Mouse (Mus musculus) heart, embryonic 10.5 days (tissue): Measurements from ENCODE around the gene Hs3st3a1. TPM values are rescaled to one million over a fixed set of nuclear protein-coding genes. Genes with fewer than 3 reads are reported as not detected.
A peak's percentile ranks its signal among the peaks of the same experiment; 100 is the strongest.

Experiments used
- DNase-seq: peaks from one replicate; pipeline ENCODE4 v3.0.0-alpha.2; 2017; ENCODE audit warnings: low spot score
- H3K27ac ChIP-seq: fragments of 300-500 bp; sonication (generic); 2 replicates; pipeline ENCODE4 v1.5.1; 2016; ENCODE audit warnings: mild to moderate bottlenecking
- H3K27me3 ChIP-seq: fragments of 300-500 bp; sonication (generic); 2 replicates; pipeline ENCODE4 v1.6.1; 2016; ENCODE audit warnings: mild to moderate bottlenecking; ENCODE audit not compliant: poor library complexity, insufficient read depth, severe bottlenecking
- H3K36me3 ChIP-seq: fragments of 300-500 bp; sonication (generic); 2 replicates; pipeline ENCODE4 v1.6.1; 2016; ENCODE audit warnings: mild to moderate bottlenecking, moderate library complexity
- H3K4me1 ChIP-seq: fragments of 300-500 bp; sonication (generic); 2 replicates; pipeline ENCODE4 v1.6.1; 2016; ENCODE audit warnings: mild to moderate bottlenecking
- H3K4me3 ChIP-seq: fragments of 300-500 bp; sonication (generic); 2 replicates; pipeline ENCODE4 v1.5.1; 2016; ENCODE audit warnings: mild to moderate bottlenecking, moderate library complexity
- H3K9me3 ChIP-seq: fragments of 300-500 bp; sonication (generic); 2 replicates; pipeline ENCODE4 v1.6.1; 2016; ENCODE audit warnings: mild to moderate bottlenecking, moderate library complexity
- WGBS: fragments of 180-500 bp; shearing (Covaris S2); methylation state at CpG from one replicate; pipeline ENCODE4 v1.1.7; 2016; 5-methylcytosine and 5-hydroxymethylcytosine counted together
- polyA plus RNA-seq: library from polyadenylated mRNA; unstranded; fragments of >200 nt; fragmentation: Nextera tagmentation; extraction: Ambion mirVana; gene quantifications from 2 replicates; pipeline ENCODE4 v1.2.1, GENCODE M21; 2016

The Hs3st3a1 gene
- polyA plus RNA-seq, result 1.3 and 2.9 TPM in 2 replicates

DNA sequence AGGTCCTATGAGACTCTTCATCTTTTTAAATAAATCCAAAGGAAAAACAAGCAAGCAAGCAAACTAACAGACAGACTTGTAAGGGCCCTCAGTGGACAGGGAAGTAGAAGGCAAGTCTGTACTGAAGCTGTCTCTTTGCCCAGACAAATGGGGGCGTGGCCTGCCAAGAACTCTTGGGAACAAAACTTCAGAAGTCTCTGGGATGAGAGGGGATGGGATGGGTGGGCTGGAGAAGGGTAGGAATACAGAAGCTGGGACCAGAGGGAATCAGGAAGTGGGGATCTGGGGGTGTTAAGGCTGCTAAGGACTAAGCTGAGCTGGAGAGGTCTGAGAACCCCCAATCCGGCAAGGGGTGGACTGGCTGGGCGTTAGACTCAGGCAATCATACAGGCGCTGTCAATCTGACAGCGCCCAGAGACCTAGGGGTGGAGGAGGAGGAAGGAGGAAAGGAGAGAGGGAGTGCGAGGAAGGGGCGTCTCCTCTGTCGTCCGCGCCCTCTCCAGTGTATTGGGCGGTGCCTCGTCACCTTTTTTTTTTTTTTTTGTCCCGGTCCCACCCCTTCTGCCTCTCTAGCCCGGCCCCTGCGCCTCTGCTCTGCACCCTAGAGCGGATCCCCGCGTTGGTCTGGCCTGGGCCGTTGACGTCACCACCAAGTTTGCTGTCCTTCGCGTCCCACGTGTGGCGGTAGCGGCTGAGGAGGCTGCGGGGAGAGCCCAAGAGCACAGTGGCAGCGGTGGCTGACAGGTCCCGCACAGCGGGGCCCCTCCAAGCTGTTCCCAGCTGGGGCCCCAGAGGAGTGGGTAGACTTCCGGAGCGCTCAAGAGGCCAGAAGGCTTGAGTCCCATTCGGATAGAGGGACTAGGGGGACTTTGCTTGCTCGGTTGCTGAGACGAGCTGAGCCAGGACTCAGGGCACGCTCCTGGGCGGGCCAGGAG is at the start of gene Hs3st3a1:
Hs3st3a1 (plus strand) TSS at position 722 of the 935 bp plus-strand sequence.
- WGBS, result under 1% methylated on average over 33 of the region's 36 CpGs
- peak within 1 kb of the TSS; percentile 91 for H3K27ac ChIP-seq
- no peaks in the 10 kb centered on the region for H3K36me3 ChIP-seq
- no peaks in the 10 kb centered on the region for H3K9me3 ChIP-seq
- peaks cover 40% of the 10 kb centered on the region for H3K27me3 ChIP-seq
- H3K4me1 ChIP-seq, result peaks cover 19% of the 10 kb centered on the region
- peak within 1 kb of the TSS; percentile 81 for H3K4me3 ChIP-seq
- peak; percentile 89 for DNase-seq

DNA sequence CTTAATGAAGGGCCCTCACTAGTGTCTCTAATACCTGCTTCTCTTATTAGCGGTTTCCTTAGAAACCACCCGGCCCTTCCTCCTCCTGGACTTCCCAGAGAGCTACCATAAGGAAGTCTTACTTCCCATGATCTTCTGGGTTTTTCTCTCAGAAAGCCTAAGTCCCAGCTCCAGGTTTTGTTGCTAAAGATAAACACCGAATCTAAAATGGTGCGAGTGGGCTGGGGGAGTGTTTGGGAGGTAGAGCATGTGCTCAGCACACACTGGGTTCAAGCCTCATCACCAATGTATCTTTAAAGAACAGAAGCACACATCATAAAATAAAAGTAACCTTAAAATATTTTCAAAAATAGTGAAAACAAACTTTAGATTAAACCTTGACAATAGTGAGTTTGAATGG is 48.8 kb upstream of the Hs3st3a1 start:
- no peak overlapping the region for H3K4me3 ChIP-seq
- DNase-seq, result no peak
- H3K27me3 ChIP-seq, result no peaks in the 10 kb centered on the region
- H3K4me1 ChIP-seq, result no peaks in the 10 kb centered on the region
- H3K9me3 ChIP-seq, result no peaks in the 10 kb centered on the region
- H3K36me3 ChIP-seq, result no peaks in the 10 kb centered on the region
- WGBS, result 85% methylated on average over 4 of the region's 4 CpGs
- H3K27ac ChIP-seq, result no peak overlapping the region

DNA sequence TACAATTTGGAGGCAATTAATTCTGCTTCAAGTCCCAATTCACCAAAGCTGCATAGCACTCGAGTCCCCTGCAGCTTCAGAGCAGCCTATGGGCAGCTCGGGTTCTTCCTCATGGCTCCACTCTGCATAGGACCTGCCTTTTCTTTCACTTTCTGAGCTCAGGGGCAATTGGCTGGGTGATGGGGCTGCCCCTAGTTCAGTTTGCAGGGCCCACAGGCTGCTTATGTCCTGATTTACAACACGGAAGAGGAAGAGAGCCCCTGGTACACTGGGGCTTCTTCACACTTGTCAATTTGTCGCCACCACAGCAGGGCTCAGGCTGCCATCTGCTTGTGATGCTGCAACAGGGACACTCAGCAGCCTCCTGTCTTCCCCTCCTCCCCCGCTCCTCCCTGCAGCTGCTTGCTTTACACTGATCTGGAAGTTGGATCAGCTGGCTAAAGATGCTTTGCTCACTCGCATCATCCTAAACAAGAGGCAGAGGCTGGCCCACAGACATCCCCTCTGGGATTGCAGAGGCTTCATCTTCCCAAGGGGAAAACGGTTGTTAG is 38.7 kb upstream of the Hs3st3a1 start:
- H3K9me3 ChIP-seq, result no peaks in the 10 kb centered on the region
- H3K27me3 ChIP-seq, result peaks cover 34% of the 10 kb centered on the region
- H3K27ac ChIP-seq, result 0 out of 2 replicates have a peak overlapping the region, but pooled peaks have one; percentile 6
- WGBS, result 7% methylated on average over 7 of the region's 7 CpGs
- peak overlapping the region; percentile 38; the same call in 1 of the 2 replicates for H3K4me3 ChIP-seq
- DNase-seq, result no peak
- H3K36me3 ChIP-seq, result no peaks in the 10 kb centered on the region
- peaks cover 9% of the 10 kb centered on the region for H3K4me1 ChIP-seq

DNA sequence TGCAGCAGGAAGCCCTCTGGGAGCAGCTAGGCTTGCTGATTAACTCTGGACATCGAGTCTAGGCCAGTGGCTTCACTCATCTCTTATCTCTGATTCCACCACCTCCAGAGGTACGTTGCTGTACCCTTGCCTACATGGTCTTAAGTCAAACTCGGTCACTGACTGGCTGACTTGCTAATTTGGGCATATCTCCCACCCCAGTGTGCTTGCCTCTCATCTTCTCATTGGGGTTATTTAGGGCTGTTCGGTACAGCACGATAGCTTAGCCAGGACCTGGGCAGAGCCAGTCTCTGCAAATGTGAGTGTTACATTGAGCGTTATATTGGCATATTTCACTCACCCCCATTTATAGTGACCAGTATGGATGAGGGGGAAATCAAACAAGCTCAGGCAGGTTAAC is 38.2 kb upstream of the Hs3st3a1 start:
- H3K27me3 ChIP-seq, result peaks cover 34% of the 10 kb centered on the region
- no peak overlapping the region for H3K27ac ChIP-seq
- H3K4me1 ChIP-seq, result peaks cover 9% of the 10 kb centered on the region

DNA sequence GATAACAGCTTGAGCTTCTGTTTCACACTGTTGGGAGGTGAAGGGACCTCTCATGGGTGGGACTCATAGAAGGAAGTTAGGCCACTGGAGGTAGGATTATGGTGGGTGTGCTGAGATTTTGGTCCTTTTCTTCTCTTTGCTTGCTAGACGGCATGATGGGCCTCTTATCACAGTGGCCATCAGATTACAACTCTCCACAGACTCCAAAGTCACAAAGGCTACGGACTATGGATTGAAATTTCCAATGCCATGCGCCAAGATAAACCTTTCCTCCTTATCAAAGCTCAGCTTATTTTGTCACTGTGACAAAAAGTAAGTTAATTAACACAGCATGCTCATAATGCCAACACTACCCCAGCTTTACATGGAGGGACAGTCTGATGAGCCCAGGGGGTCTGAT is 37.5 kb upstream of the Hs3st3a1 start:
- Histone ChIP-seq H3K36me3 (no peaks in the 10 kb centered on the region), H3K27me3 (peaks cover 34% of the 10 kb centered on the region), H3K4me1 (peaks cover 9% of the 10 kb centered on the region), H3K9me3 (no peaks in the 10 kb centered on the region), H3K4me3 (no peak overlapping the region), H3K27ac (no peak overlapping the region)
- WGBS, result 42% methylated on average over 3 of the region's 3 CpGs
- no peak for DNase-seq

More for the DNA sequence above, 38.2 kb upstream of the Hs3st3a1 start:
- 39% methylated on average over 6 of the region's 6 CpGs for WGBS
- DNase-seq, result no peak
- Histone ChIP-seq H3K9me3 (no peaks in the 10 kb centered on the region), H3K36me3 (no peaks in the 10 kb centered on the region), H3K4me3 (peak overlapping the region; percentile 38; the same call in 1 of the 2 replicates)

DNA sequence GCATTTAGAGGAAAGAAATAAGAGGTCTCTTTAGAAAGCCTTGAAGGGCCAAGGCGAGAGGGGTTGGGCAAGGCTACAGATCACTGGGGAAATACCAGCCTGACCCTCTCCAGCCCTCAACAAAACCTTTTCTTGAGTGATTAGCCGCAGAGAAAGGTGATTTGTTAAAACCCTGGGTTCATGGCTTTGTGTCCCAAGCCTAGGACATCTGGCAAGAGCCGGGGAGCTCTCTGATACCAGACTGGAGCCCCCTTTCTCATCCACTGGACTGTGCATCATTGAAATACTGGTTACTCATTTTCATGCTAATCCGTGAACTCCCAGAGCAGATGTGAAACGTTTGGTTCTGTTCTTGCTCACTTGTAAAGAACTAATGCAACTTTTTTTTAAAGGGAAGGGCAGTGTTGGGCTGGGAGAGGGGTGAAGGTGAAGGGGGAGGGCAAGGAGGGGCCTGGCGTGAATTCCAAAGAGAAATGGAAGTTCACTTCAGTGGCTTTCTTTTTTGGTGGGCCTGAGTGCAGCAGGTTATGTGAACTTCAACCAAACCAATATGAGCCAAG is 34.5 kb upstream of the Hs3st3a1 start:
- Histone ChIP-seq H3K9me3 (no peaks in the 10 kb centered on the region), H3K4me3 (no peak overlapping the region), H3K36me3 (no peaks in the 10 kb centered on the region), H3K4me1 (peaks cover 9% of the 10 kb centered on the region), H3K27me3 (peaks cover 28% of the 10 kb centered on the region), H3K27ac (no peak overlapping the region)
- no peak for DNase-seq
- 71% methylated on average over 6 of the region's 6 CpGs for WGBS

DNA sequence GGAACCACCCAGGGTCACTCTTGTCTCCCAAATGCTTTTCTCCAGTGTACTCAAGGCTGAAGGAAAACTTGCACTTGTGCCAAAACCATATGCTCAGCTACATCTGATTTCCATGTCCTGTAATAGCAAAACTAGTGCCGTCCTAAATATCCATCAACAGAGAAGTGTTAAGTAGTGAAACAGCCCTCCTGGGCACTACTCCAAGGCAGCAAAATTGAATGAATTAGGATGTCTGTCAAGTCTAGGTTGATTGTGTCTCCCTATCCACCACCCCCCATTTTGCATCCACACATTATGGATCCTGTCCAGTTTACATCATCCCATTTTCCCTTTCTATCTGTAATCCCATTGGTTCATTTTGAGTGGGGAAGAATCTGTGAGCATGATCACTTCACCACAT is 16.2 kb upstream of the Hs3st3a1 start:
- no peak overlapping the region for H3K4me3 ChIP-seq
- 94% methylated on average over 1 of the region's 1 CpGs for WGBS
- no peak overlapping the region for H3K27ac ChIP-seq
- no peaks in the 10 kb centered on the region for H3K36me3 ChIP-seq
- no peaks in the 10 kb centered on the region for H3K9me3 ChIP-seq
- DNase-seq, result no peak
- no peaks in the 10 kb centered on the region for H3K4me1 ChIP-seq
- H3K27me3 ChIP-seq, result no peaks in the 10 kb centered on the region

DNA sequence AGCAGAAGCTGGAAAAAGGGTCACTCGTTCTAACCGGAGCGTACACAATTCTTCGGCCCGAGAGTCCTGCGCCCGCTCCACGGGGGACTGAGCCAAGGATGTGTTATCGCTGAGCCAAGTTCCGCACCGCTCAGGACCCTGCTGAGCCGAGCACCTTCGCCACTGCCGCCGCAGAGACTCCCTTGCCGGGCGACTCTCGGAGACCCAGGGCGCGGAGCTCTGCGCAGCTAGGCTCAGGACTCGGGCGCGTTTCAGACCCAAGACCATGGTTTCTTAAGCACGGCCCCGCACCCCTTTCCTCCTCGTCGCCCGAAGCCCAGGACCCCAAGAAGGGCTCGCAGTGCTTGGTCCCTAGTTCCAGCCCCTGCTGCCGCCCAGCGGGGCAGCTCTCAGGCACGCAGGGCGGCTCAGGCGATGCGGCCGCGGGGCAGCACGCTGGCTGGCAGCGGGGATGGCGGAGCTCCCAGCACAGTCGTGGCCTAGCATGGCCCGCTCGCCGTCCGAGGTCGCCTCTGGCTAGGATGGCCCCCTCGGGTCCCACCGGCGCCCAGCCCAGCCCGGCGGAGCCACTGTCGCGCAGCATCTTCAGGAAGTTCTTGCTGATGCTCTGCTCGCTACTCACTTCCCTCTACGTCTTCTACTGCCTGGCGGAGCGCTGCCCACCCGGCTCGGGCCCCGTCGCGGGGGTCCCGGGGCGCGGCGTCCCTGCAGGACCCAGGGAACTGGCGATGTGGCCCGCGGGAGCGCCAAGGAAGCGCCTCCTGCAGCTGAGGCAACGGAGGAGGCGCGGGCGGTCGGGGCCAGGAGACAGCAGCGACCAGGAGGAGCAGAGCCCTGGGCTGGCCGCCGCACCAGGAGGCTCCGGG is 647 bp downstream of the Hs3st3a1 start:
- Histone ChIP-seq H3K36me3 (no peaks in the 10 kb centered on the region), H3K27me3 (peaks cover 45% of the 10 kb centered on the region), H3K4me1 (peaks cover 19% of the 10 kb centered on the region), H3K9me3 (no peaks in the 10 kb centered on the region), H3K4me3 (peak overlapping the region; percentile 81), H3K27ac (peak overlapping the region; percentile 91)
- DNase-seq, result peak; percentile 79
- under 1% methylated on average over 79 of the region's 81 CpGs for WGBS

DNA sequence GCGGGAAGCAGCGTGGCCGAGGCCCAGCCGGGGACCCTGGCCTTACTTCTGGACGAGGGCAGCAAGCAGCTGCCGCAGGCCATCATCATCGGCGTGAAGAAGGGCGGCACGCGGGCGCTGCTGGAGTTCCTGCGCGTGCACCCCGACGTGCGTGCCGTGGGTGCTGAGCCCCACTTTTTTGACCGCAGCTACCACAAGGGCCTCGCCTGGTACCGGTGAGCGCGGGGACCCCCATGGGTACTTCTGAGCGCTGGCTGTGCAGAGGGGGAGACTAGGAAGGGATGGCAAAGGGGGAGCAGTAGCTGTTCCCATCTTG is 1.2 kb downstream of the Hs3st3a1 start, which contains the start of gene F930015N05Rik:
F930015N05Rik (minus strand) TSS at position 242 of the 316 bp plus-strand sequence.
- WGBS, result under 1% methylated on average over 24 of the region's 24 CpGs

DNA sequence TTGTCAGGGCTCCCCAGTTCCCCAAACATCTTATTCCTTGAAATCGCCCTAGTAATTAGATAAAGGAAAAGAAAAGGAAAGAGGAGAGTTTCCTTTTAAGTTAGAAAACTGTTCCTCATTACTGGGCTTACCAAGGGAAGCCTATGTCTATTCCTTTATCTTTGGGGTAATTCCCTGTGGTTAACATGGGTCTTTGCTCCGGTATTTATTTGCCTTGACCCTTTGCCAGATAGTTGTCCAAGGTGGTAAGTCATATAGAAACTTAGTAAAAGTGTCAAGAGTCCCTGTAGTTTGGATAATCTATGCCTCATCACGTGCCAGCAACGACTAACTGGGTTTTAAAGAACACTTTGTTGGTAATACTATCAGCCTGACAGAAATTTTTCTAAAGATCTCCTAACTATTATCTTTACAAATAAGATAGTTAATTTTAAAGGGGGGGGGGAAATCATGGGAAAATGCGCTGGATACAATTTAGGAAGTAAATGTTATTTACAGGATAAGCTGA is 1.7 kb downstream of the Hs3st3a1 start:
- H3K4me3 ChIP-seq, result peak overlapping the region; percentile 81
- H3K36me3 ChIP-seq, result no peaks in the 10 kb centered on the region
- no peaks in the 10 kb centered on the region for H3K9me3 ChIP-seq
- H3K4me1 ChIP-seq, result peaks cover 20% of the 10 kb centered on the region
- H3K27ac ChIP-seq, result peak overlapping the region; percentile 91
- peaks cover 49% of the 10 kb centered on the region for H3K27me3 ChIP-seq
- WGBS, result 17% methylated on average over 5 of the region's 5 CpGs
- no peak for DNase-seq

More for the DNA sequence above, 1.2 kb downstream of the Hs3st3a1 start, which contains the start of gene F930015N05Rik:
- no peaks in the 10 kb centered on the region for H3K36me3 ChIP-seq
- H3K4me3 ChIP-seq, result peak within 1 kb of the TSS; percentile 81
- H3K4me1 ChIP-seq, result peaks cover 19% of the 10 kb centered on the region
- peaks cover 49% of the 10 kb centered on the region for H3K27me3 ChIP-seq
- DNase-seq, result no peak
- peak within 1 kb of the TSS; percentile 91 for H3K27ac ChIP-seq
- H3K9me3 ChIP-seq, result no peaks in the 10 kb centered on the region

DNA sequence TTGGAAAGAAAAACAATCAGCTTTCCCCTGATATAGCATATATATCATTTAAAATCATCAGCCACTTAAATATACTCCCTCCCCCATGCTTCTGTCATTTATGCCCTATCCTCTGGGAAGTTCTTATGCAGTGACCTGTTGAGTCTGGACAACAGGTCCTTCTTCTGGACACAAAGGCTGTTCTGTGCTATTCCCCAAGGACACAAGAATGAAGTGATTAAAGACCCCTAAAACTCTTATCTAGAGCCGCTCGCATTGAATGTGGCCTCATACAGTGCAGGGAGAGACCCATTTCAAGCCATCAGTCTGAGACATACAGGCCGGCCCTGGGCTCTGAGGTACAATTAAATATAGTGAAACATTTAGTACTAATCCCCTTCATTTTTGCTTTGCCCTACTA is 2.6 kb downstream of the Hs3st3a1 start:
- H3K36me3 ChIP-seq, result no peaks in the 10 kb centered on the region
- peaks cover 23% of the 10 kb centered on the region for H3K4me1 ChIP-seq
- H3K9me3 ChIP-seq, result no peaks in the 10 kb centered on the region
- DNase-seq, result no peak
- WGBS, result 64% methylated on average over 3 of the region's 3 CpGs
- no peak overlapping the region for H3K4me3 ChIP-seq
- no peak overlapping the region for H3K27ac ChIP-seq
- peaks cover 44% of the 10 kb centered on the region for H3K27me3 ChIP-seq

DNA sequence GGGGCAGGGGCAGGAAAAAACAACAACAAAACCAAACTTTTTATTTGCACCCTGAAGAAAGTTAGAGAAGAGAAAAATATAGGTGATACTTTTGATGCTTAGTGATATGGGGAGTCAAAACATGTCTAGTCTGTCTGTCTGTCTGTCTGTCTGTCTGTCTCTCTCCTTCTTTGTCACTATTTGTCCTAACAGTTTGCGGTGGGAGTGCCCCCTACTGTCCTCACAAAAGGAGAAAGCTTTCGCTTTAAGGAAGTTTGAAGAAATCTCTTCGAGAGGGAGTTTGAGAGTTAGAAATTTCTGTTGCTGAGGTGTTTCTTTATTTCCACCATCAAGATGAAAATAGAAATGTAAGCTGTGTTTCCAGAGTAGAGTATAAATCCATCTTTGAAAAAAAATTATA is 3.8 kb downstream of the Hs3st3a1 start:
- H3K9me3 ChIP-seq, result no peaks in the 10 kb centered on the region
- H3K27ac ChIP-seq, result no peak overlapping the region
- no peak overlapping the region for H3K4me3 ChIP-seq
- no peak for DNase-seq
- H3K36me3 ChIP-seq, result no peaks in the 10 kb centered on the region
- WGBS, result 24% methylated on average over 3 of the region's 3 CpGs
- H3K27me3 ChIP-seq, result peaks cover 43% of the 10 kb centered on the region
- H3K4me1 ChIP-seq, result peaks cover 23% of the 10 kb centered on the region
